Mouse (Mus musculus): ENCODE measurements around the gene Shkbp1.

DNA sequence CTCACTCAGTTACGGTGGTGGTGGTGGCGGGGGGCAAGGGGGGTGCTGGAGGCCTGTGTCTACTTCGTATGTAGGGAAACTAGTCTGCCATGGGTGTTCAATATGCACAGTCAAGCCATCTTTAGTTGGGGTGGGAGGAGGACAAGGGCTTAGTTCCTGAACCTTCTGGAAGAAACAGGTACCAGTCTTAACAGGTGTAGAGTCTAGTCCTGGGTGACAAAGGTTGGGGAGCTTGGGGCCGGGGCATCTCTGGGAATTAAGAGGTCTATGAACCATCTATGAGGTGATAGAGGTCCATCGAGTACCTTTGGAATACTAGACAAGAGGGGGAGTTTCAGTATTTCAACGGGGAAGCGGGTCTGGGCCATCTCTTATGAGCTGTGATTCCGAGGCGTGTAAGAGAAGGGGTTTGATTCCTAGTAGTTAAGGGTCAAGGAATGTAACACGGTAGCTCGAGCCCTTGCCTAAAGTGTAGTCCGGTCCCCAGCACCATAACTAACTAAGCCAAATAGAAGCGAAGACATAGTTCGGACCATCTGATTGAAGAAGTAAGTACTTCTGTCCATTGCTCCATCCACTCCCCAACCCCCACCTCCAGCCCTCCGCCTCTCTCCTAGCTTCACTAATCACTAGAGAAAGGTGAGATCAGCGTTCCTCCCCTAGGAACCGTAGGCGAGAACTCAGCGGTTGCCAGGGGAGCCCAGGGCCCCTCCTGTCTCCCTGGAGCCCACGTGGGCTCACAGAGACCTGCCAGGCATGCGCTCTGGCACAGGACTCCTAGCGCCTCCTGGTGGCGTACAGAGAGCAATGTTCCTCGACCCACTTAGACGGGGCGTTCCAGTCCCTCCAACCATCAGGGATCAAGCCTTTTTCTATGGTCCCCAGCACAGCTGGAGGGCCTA, 41.5 kb upstream of the Shkbp1 start:
- TF ChIP-seq EP300 (IDR thresholded peaks at IDR 0.05; ENCODE audit: low read depth in 1 of 2, low read length in 2 of 2) (no peak), GATA1 (IDR thresholded peaks at IDR 0.05; ENCODE audit: low read depth, low read length) (no peak), MXI1 (IDR thresholded peaks at IDR 0.05; ENCODE audit: low read depth, low read length) (peak; percentile 95), ETS1 (IDR thresholded peaks at IDR 0.05; ENCODE audit: low read depth, low read length) (no peak), POLR2A (IDR thresholded peaks at IDR 0.05; ENCODE audit: control insufficient read depth in 1 of 2, insufficient read depth in 1 of 2, low read depth in 1 of 2, low read length in 2 of 2, poor library complexity in 1 of 2) (no peak), RAD21 (IDR thresholded peaks at IDR 0.05; ENCODE audit: low read depth, low read length) (peak; percentile 73), GABPA (IDR thresholded peaks at IDR 0.05; ENCODE audit: low read depth, low read length) (no peak), TBP (IDR thresholded peaks at IDR 0.05; ENCODE audit: low read depth, low read length) (no peak), CTCF (IDR thresholded peaks at IDR 0.05 in 2 of 3, conservative IDR thresholded peaks at IDR 0.05 in 1 of 3; ENCODE audit: control insufficient read depth in 1 of 3, insufficient read depth in 1 of 3, low read depth in 2 of 3, low read length in 3 of 3, poor library complexity in 1 of 3, severe bottlenecking in 1 of 3) (peak; percentile 84 to 94 (median 93)), ZMIZ1 (IDR thresholded peaks at IDR 0.05; ENCODE audit: low read depth, low read length) (no peak), CHD1 (IDR thresholded peaks at IDR 0.05; ENCODE audit: low read depth, low read length) (no peak), KAT2A (conservative IDR thresholded peaks at IDR 0.05; ENCODE audit: low read depth, low read length) (no peak)

All from MEL (cell line).